Mouse (Mus musculus): ENCODE results near the gene Slc25a1.

Slc25a1 gene

DNA sequence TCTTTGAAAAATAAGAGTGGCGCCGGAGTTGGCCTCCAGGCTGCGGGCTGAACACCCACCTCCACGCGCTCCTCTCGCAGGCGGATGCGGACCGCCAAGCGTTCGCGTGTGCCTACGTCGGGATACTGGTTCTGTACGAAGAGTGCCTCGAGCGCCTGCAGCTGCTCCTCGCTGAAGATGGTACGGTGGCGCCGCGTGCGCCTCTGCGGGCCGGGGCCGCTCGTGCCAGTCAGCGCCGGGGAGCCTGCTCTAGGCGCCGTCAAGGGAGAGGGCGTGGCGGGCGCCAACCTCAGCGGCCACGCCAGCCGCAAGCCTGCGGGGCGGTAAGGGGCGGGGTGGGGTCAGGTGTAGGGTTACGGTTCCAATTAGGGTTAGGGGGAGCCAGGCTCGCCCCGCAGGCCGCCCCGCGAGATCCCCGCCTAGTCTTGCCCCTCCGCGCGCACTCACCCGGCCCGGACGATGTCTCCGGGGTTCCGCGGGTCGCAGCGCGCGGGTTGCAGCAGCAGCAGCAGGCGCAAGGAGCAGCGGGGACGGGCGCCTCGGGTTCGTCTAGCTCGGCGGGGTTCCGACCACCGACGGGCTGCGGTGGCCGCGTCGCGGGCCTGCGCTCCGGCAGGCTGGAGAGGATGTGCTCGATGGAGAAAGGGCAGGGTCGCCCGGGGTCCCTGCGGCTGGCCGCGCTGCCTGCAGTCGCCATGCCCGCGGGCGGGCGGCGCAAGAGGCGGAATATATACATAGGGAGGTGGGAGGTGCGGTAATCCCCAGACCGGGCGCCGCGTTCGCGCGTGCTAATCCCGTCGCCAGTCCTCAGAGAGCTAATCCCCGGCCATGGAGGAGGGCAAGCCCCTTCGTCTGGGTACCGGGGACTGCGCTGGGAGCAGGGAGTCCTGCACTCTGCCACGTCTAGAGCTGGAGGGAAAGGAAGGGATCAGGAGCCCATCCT is 13.4 kb downstream of the Slc25a1 start, which contains the start of gene Gsc2:
Gene Gsc2 (minus strand): TSS at position 753 of the 943 bp plus-strand sequence.
- Histone ChIP-seq H3K4me3 (replicated peaks; ENCODE audit: low read length) (peak within 1 kb of the TSS; percentile 83), H3K4me1 (replicated peaks; ENCODE audit: low read depth, low read length) (peaks cover 33% of the 10 kb centered on the region), H3K9me3 (ENCODE audit: low read length) (no peaks in the 10 kb centered on the region), H3K27me3 (ENCODE audit: insufficient read depth, low read length) (peaks cover 70% of the 10 kb centered on the region), H3K36me3 (ENCODE audit: insufficient read depth, low read length) (no peaks in the 10 kb centered on the region)
- TF ChIP-seq CTCF (conservative IDR thresholded peaks at IDR 0.05; ENCODE audit: low read length) (no peak), POU5F1 (IDR thresholded peaks at IDR 0.05; ENCODE audit: borderline replicate concordance, low read length) (no peak), NANOG (IDR thresholded peaks at IDR 0.05; ENCODE audit: borderline replicate concordance, low read length) (no peak)

DNA sequence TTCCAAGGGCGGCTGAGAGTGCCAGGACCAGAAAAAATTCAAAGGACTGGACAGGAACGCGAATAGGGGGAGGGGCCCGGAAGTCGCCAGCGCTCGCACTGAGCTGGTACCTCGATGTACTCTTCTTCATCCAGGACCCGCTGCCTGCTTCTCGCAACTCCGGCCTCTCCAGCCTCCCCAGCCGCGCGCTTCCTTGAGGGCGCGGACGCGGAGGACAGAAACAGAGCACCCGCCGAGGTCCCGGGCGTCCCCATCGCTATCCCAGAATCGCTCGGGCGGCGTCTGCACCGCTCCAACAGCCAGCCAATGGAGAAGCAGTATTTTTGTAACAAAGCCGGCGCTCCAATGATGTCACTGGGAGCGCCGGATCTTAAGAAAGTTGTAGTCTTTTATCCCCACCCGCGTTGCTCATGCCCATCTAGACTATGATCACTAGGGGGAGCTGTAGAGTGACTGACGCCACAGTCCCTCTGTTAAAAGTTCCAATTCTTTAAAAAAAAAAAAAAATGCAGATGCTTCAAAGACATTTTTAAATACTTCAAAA is 16.9 kb downstream of the Slc25a1 start, which contains the start of gene Ess2:
Gene Ess2 (minus strand): TSS at position 297 of the 544 bp plus-strand sequence.
- Histone ChIP-seq H3K36me3 (ENCODE audit: insufficient read depth, low read length) (peaks cover 34% of the 10 kb centered on the region), H3K9me3 (ENCODE audit: low read length) (no peaks in the 10 kb centered on the region), H3K4me3 (replicated peaks; ENCODE audit: low read length) (peak within 1 kb of the TSS; percentile 97), H3K4me1 (replicated peaks; ENCODE audit: low read depth, low read length) (peaks cover 35% of the 10 kb centered on the region), H3K27me3 (ENCODE audit: insufficient read depth, low read length) (peaks cover 43% of the 10 kb centered on the region)
- TF ChIP-seq CTCF (conservative IDR thresholded peaks at IDR 0.05; ENCODE audit: low read length) (peak; percentile 65), POU5F1 (IDR thresholded peaks at IDR 0.05; ENCODE audit: borderline replicate concordance, low read length) (no peak)

DNA sequence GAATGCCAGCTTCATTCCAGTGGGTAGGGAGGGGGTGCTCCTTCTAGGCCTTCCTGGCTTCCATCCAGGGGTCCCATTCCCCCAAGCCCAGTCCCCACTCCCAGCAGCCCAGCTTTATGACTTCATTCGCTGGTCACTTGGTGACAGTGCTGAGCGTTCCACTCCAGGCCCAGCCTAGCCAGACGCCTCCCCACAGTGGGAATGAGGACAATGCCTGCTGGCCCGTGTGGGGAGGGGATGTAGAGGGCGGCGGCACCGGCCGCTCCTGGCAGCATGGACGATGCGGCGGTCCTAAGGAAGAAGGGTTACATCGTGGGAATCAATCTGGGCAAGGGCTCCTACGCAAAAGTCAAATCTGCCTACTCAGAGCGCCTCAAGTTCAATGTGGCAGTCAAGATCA is 29.6 kb downstream of the Slc25a1 start, which contains the start of the genes Dgcr2 and Tssk2:
Gene Dgcr2 (minus strand): TSS at position 101 of the 400 bp plus-strand sequence.
Gene Tssk2 (plus strand): TSS at position 176 of the 400 bp plus-strand sequence.
- Histone ChIP-seq H3K36me3 (ENCODE audit: insufficient read depth, low read length) (peaks cover 42% of the 10 kb centered on the region), H3K9me3 (ENCODE audit: low read length) (no peaks in the 10 kb centered on the region), H3K4me1 (replicated peaks; ENCODE audit: low read depth, low read length) (no peaks in the 10 kb centered on the region), H3K4me3 (replicated peaks; ENCODE audit: low read length) (no peak within 1 kb of the TSS), H3K27me3 (ENCODE audit: insufficient read depth, low read length) (peaks cover 14% of the 10 kb centered on the region; the same call in 1 of the 2 replicates)
- TF ChIP-seq CTCF (conservative IDR thresholded peaks at IDR 0.05; ENCODE audit: low read length), result no peak
- TF ChIP-seq POU5F1 (IDR thresholded peaks at IDR 0.05; ENCODE audit: borderline replicate concordance, low read length), result no peak
- no peak for TF ChIP-seq NANOG (IDR thresholded peaks at IDR 0.05; ENCODE audit: borderline replicate concordance, low read length)

DNA sequence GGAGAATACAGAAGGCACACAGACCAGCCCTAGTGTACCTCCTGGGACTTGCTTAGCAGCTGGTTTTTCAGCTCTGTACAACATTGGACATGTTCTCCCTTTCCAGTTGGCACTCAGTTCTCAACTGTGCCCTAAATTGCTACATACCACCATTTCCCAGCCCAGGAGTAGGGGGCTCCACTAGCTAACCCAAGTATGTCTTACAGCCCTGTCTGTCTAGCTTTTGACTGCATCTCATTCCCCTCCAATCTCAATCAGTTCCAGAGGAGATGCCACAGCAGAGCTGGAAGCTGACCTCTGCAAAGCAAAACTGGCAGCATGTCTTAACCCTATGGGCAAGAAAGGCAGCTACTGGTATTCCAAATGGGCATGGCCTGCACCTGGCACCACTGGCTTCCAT is 31.9 kb downstream of the Slc25a1 start:
- Histone ChIP-seq H3K27me3 (ENCODE audit: insufficient read depth, low read length) (peaks cover 14% of the 10 kb centered on the region; the same call in 1 of the 2 replicates), H3K4me1 (replicated peaks; ENCODE audit: low read depth, low read length) (peaks cover 12% of the 10 kb centered on the region), H3K36me3 (ENCODE audit: insufficient read depth, low read length) (peaks cover 18% of the 10 kb centered on the region), H3K9me3 (ENCODE audit: low read length) (no peaks in the 10 kb centered on the region), H3K4me3 (replicated peaks; ENCODE audit: low read length) (no peak overlapping the region)
- TF ChIP-seq CTCF (conservative IDR thresholded peaks at IDR 0.05; ENCODE audit: low read length), result no peak

DNA sequence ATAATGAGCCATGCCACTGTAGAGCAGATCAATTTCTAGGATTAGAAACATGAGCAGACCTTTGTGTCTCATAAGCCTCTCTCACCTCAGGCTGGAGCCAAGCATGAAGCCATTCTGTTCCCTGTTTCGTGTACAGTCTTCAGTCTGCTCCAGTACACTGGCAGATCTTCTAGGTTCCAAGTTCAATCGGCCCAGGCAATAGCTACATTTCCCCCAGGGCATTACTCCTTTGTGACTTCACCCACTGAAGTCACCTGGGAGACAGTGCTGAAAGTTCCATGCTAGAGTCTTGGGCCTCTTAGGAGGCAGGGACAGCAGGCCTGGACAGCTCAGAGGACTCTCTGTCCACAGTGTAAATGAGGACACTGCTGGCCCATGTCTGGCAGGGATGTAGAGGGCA is 34.1 kb downstream of the Slc25a1 start, which contains the start of gene Tssk1:
Gene Tssk1 (plus strand): TSS at position 301 of the 400 bp plus-strand sequence.
- Histone ChIP-seq H3K4me1 (replicated peaks; ENCODE audit: low read depth, low read length) (peaks cover 25% of the 10 kb centered on the region), H3K4me3 (replicated peaks; ENCODE audit: low read length) (no peak within 1 kb of the TSS), H3K9me3 (ENCODE audit: low read length) (no peaks in the 10 kb centered on the region), H3K27me3 (ENCODE audit: insufficient read depth, low read length) (peaks cover 14% of the 10 kb centered on the region; the same call in 1 of the 2 replicates), H3K36me3 (ENCODE audit: insufficient read depth, low read length) (peaks cover 9% of the 10 kb centered on the region)
- TF ChIP-seq NANOG (IDR thresholded peaks at IDR 0.05; ENCODE audit: borderline replicate concordance, low read length) (no peak), POU5F1 (IDR thresholded peaks at IDR 0.05; ENCODE audit: borderline replicate concordance, low read length) (no peak), CTCF (conservative IDR thresholded peaks at IDR 0.05; ENCODE audit: low read length) (no peak)

DNA sequence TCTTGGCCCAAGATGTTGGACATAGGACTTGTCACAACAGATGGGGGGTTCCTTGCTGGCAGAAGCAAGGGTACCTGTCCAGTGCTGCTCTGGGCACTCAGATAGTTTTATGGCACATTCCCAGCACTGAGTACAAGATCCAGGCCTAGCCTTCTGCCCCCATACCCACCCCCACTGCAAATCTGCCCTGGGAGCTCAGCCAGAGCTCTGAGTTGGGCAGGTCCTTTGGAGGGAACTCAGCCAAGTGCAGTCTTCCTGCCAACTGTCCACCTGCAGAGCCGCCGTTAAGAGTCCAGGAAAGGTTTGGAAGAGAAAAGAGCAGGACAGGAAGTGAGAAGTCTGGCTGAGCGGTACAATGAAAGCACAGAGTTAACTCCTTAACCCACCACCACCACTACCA is 35.4 kb downstream of the Slc25a1 start:
- Histone ChIP-seq H3K36me3 (ENCODE audit: insufficient read depth, low read length) (peaks cover 9% of the 10 kb centered on the region), H3K4me3 (replicated peaks; ENCODE audit: low read length) (no peak overlapping the region)
- TF ChIP-seq NANOG (IDR thresholded peaks at IDR 0.05; ENCODE audit: borderline replicate concordance, low read length), result no peak
- TF ChIP-seq CTCF (conservative IDR thresholded peaks at IDR 0.05; ENCODE audit: low read length), result no peak
- TF ChIP-seq POU5F1 (IDR thresholded peaks at IDR 0.05; ENCODE audit: borderline replicate concordance, low read length), result no peak

DNA sequence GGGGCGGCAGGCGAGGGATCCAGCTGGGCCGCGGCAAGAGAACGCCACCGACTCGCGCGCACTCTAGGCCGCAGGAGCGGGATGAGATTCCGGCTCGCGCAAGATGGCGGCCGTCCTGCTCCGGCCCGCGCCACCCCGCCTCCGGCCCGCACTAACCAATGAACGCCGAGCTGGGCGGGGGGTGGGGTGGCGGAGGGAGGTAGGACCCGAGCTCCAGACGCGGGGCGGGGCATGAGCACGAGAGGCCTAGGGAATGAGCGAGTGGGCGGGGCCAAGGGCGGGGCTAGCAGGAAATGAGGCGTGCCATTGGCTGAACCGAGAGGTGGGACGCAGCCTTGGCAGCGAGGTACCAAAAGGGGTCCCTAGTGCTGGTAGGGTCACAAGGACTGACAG is 36.5 kb downstream of the Slc25a1 start, which contains the start of gene Gm20518:
Gene Gm20518 (minus strand): TSS at position 105 of the 393 bp plus-strand sequence.
- peaks cover 25% of the 10 kb centered on the region for H3K4me1 ChIP-seq (replicated peaks; ENCODE audit: low read depth, low read length)
- TF ChIP-seq NANOG (IDR thresholded peaks at IDR 0.05; ENCODE audit: borderline replicate concordance, low read length), result no peak
- TF ChIP-seq POU5F1 (IDR thresholded peaks at IDR 0.05; ENCODE audit: borderline replicate concordance, low read length), result no peak
- TF ChIP-seq CTCF (conservative IDR thresholded peaks at IDR 0.05; ENCODE audit: low read length), result no peak
- H3K4me3 ChIP-seq (replicated peaks; ENCODE audit: low read length), result peak within 1 kb of the TSS; percentile 93
- peaks cover 14% of the 10 kb centered on the region for H3K36me3 ChIP-seq (ENCODE audit: insufficient read depth, low read length)
- peaks cover 14% of the 10 kb centered on the region; the same call in 1 of the 2 replicates for H3K27me3 ChIP-seq (ENCODE audit: insufficient read depth, low read length)
- no peaks in the 10 kb centered on the region for H3K9me3 ChIP-seq (ENCODE audit: low read length)

More for the DNA sequence above, 35.4 kb downstream of the Slc25a1 start:
- H3K9me3 ChIP-seq (ENCODE audit: low read length), result no peaks in the 10 kb centered on the region
- H3K4me1 ChIP-seq (replicated peaks; ENCODE audit: low read depth, low read length), result peaks cover 25% of the 10 kb centered on the region
- peaks cover 14% of the 10 kb centered on the region; the same call in 1 of the 2 replicates for H3K27me3 ChIP-seq (ENCODE audit: insufficient read depth, low read length)

DNA sequence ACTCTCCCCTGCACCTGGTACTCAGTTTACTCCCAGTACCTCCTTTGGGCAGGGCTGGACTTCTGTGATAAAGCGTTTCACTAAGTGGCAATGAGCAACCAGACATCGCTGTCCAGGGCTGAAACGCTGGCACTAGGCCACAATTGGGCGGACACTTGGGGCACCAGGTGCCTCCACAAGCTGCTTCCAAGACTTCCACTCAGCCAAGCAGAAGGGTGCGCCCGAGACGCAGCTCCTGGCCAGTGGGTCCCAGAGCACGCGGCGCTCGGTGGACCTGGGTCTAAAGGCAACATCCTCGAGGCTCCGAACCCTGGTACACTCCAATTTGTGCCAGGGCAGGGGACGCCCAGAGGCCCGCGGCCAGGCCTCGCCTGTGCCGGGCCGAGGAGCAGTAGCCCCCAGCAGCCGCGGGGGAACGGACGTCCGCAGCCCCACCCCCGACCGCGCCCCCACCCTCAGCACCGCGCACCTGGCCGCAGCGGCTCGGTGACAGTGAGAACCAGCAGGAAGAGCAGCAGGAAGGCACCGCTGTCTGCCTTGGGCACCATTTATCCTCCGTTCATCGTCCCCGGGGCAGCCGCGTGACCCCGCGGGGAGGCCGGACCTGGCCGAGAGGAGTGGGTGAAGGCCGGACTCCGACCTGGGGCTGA is 37.0 kb downstream of the Slc25a1 start:
- peaks cover 29% of the 10 kb centered on the region for H3K4me1 ChIP-seq (replicated peaks; ENCODE audit: low read depth, low read length)
- TF ChIP-seq CTCF (conservative IDR thresholded peaks at IDR 0.05; ENCODE audit: low read length) (no peak), NANOG (IDR thresholded peaks at IDR 0.05; ENCODE audit: borderline replicate concordance, low read length) (no peak), POU5F1 (IDR thresholded peaks at IDR 0.05; ENCODE audit: borderline replicate concordance, low read length) (no peak)
- no peaks in the 10 kb centered on the region for H3K9me3 ChIP-seq (ENCODE audit: low read length)
- peaks cover 9% of the 10 kb centered on the region; the same call in 1 of the 2 replicates for H3K27me3 ChIP-seq (ENCODE audit: insufficient read depth, low read length)
- peak overlapping the region; percentile 93 for H3K4me3 ChIP-seq (replicated peaks; ENCODE audit: low read length)
- peaks cover 18% of the 10 kb centered on the region for H3K36me3 ChIP-seq (ENCODE audit: insufficient read depth, low read length)

Data from E14TG2a.4 (cell line).